Mouse (Mus musculus) C2C12 (cell line): ENCODE measurements around the gene Ptk7.

Experiments used
- CTCF ChIP-seq: IDR thresholded peaks from one replicate; pipeline ENCODE4 v1.5.1; 2011; ENCODE audit not compliant: control insufficient read depth, insufficient read depth, insufficient read length
- MYOD1 ChIP-seq: IDR thresholded peaks from one replicate; pipeline ENCODE4 v1.6.1; 2011; ENCODE audit warnings: low read depth; ENCODE audit not compliant: control insufficient read depth, insufficient read length
- MYOG ChIP-seq: IDR thresholded peaks from one replicate; pipeline ENCODE4 v1.6.1; 2011; ENCODE audit not compliant: control insufficient read depth, insufficient read length; ENCODE audit errors: extremely low read depth
- USF1 ChIP-seq: IDR thresholded peaks from one replicate; pipeline ENCODE4 v1.6.1; 2011; ENCODE audit warnings: low read depth, mild to moderate bottlenecking, control low read depth, moderate library complexity

DNA sequence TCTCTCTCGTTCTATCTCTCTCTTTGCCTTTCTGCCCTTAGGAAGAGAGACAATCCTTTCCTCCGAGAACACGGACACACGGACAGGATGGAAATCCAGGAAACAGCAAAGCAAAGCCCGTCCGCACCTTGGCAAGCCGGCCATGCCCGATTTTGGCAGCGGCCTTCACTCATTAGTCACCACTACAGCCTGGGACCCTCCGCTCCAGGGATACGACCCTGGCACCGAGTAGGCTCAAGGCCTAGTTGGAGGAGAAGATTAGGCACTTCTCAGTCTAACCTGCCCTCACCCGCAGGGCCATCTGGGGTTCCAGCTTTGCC, 873 bp downstream of the Ptk7 start:
- TF ChIP-seq CTCF (no peak), MYOD1 (no peak), MYOG (no peak), USF1 (no peak)
